Mouse (Mus musculus) lung, adult 2 months (tissue): Measurements from ENCODE around the gene Dydc2.

Source experiments
- CTCF ChIP-seq: fragments of 200-500 bp; IDR thresholded peaks from 2 replicates; pipeline ENCODE4 v1.5.1; 2011; ENCODE audit warnings: mild to moderate bottlenecking, low read length, control low read depth; ENCODE audit not compliant: insufficient read depth
- POLR2A ChIP-seq: fragments of 200-500 bp; IDR thresholded peaks from 2 replicates; pipeline ENCODE4 v1.6.1; 2011; ENCODE audit warnings: low read depth, mild to moderate bottlenecking, control low read depth, low read length, borderline replicate concordance; ENCODE audit errors: extremely low read depth

GRCm38 (mm10) chr14:41082408-41082807 is 13.4 kb upstream of the Dydc2 start:
- TF ChIP-seq CTCF (no peak), POLR2A (no peak)
